26 mouse cellular contexts compared by ENCODE assay signal in the genomic region with DNA sequence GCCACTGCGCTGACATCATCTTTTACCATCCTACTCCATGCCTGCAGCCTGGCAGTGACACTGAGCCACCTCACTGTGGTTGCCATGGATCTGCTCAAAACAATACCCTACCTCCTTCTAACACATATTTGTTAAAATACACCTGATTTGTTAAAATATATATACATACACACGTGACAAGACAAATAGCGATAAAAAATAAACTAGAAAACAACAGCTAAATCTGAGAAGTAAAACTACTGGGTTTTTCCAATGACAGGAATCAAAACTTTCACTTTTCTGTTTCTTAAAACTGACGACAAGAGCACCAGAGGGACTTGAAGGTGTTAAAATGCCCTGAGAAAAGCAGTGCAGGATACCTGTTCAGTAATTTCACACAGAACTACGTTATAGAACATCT. TPM values are rescaled to one million over a fixed set of nuclear protein-coding genes. Genes with fewer than 3 reads are reported as not detected.
DNase-seq lines count a peak whose midpoint lies in the region; ATAC-seq lines count a peak whose summit lies in the region.
"Had no signal": no experiment of that assay in that cellular context is flagged by ENCODE, and none has a peak within 500 bp of the region (broad histone marks: within the 10 kb centered on the region; RNA-seq: fewer than 3 reads in every experiment).

No protein-coding gene starts in this region.

- H3K4me2 ChIP-seq in intestine, embryonic 15.5 days (replicated peaks): no peak overlapping the region
- H3K4me2 ChIP-seq: embryonic facial prominence, embryonic 13.5 days; embryonic facial prominence, embryonic 15.5 days; forebrain, embryonic 12.5 days had no signal

- DNase-seq in A20 (ENCODE audit: low read depth, low spot score): peak; percentile 59
- DNase-seq in CD4-positive helper T cell, adult 2 months (ENCODE audit: low read depth, low spot score): peak; percentile 21
- DNase-seq in induced T-regulatory cell, adult 2 months (ENCODE audit: low read depth): peak; percentile 54
- no peak for DNase-seq in thymus, postnatal 0 days (ENCODE audit: low spot score)
- DNase-seq: adrenal gland, adult 8-10 months; adrenal gland, postnatal 14 days; adrenal gland, postnatal 36 days; B cell, adult 2 months; cerebellum, adult 11-12 months; cerebellum, adult 2 months; cerebellum, adult 9-11 months; cerebellum, postnatal 14 days; cerebellum, postnatal 36 days; embryo, embryonic 11 days had no signal

- no peak overlapping the region for H3K4me3 ChIP-seq in intestine, embryonic 15.5 days (replicated peaks)
- H3K4me3 ChIP-seq: embryonic facial prominence, embryonic 13.5 days; embryonic facial prominence, embryonic 15.5 days; erythroblast, embryonic 14.5 days; forebrain, embryonic 10.5 days; forebrain, embryonic 12.5 days had no signal

- no peak for ATAC-seq in megakaryocyte progenitor cell, adult 5-6 weeks (replicated peaks; ENCODE audit: poor library complexity)
- no peak for ATAC-seq in intestine, embryonic 15.5 days
- ATAC-seq: activated CD4-positive, CD25-positive, alpha-beta regulatory T cell, adult 4 months; forebrain, embryonic 14.5 days; forebrain, embryonic 16.5 days; Patski had no signal

- H3K27ac ChIP-seq in intestine, embryonic 15.5 days: no peak overlapping the region
- H3K27ac ChIP-seq: embryonic facial prominence, embryonic 13.5 days; embryonic facial prominence, embryonic 15.5 days; forebrain, embryonic 10.5 days; forebrain, embryonic 12.5 days had no signal

- H3K9ac ChIP-seq in intestine, embryonic 15.5 days: no peak overlapping the region
- H3K9ac ChIP-seq: embryonic facial prominence, embryonic 13.5 days; embryonic facial prominence, embryonic 15.5 days; forebrain, embryonic 12.5 days had no signal

- 94% methylated on average over 5 of the region's 5 CpGs for WGBS in intestine, embryonic 15.5 days

- no peaks in the 10 kb centered on the region for H3K36me3 ChIP-seq in intestine, embryonic 15.5 days
- H3K36me3 ChIP-seq: embryonic facial prominence, embryonic 13.5 days; embryonic facial prominence, embryonic 15.5 days; forebrain, embryonic 12.5 days had no signal

- H3K4me1 ChIP-seq in intestine, embryonic 15.5 days (replicated peaks): no peaks in the 10 kb centered on the region
- H3K4me1 ChIP-seq: embryonic facial prominence, embryonic 13.5 days; embryonic facial prominence, embryonic 15.5 days; forebrain, embryonic 10.5 days; forebrain, embryonic 12.5 days had no signal

- H3K9me3 ChIP-seq in intestine, embryonic 15.5 days: no peaks in the 10 kb centered on the region
- H3K9me3 ChIP-seq: embryonic facial prominence, embryonic 13.5 days; embryonic facial prominence, embryonic 15.5 days; forebrain, embryonic 10.5 days; forebrain, embryonic 12.5 days; G1E had no signal

- H3K27me3 ChIP-seq in intestine, embryonic 15.5 days (replicated peaks): no peaks in the 10 kb centered on the region
- H3K27me3 ChIP-seq: embryonic facial prominence, embryonic 13.5 days; embryonic facial prominence, embryonic 15.5 days; forebrain, embryonic 12.5 days; Patski had no signal

RNA-seq across cellular contexts. Expression of a gene that starts 14.4 kb away (rescaled TPM):
- total RNA-seq in megakaryocyte progenitor cell, adult 5-6 weeks (2015): 16.6 and 20.1 TPM in 2 replicates
- total RNA-seq in megakaryocyte progenitor cell, adult 5-6 weeks (2017): 6.0 and 9.9 TPM in 2 replicates
- polyA plus RNA-seq in thymus, postnatal 0 days (2015; fragmentation: Nextera tagmentation; extraction: Ambion mirVana): 2.9 and 3.4 TPM in 2 replicates
- 7.8 and 8.4 TPM in 2 replicates for polyA plus RNA-seq in intestine, embryonic 15.5 days (2015; fragmentation: Nextera tagmentation; extraction: Ambion mirVana)
- polyA plus RNA-seq: erythroblast, embryonic 14.5 days had no signal

RNA-seq across cellular contexts. Expression of a gene that starts 23.6 kb away (rescaled TPM):
- total RNA-seq in megakaryocyte progenitor cell, adult 5-6 weeks (2015): 35.7 and 36.4 TPM in 2 replicates
- 42.2 and 42.5 TPM in 2 replicates for total RNA-seq in megakaryocyte progenitor cell, adult 5-6 weeks (2017)
- polyA plus RNA-seq in thymus, postnatal 0 days (2015; fragmentation: Nextera tagmentation; extraction: Ambion mirVana): 25.3 and 26.3 TPM in 2 replicates
- polyA plus RNA-seq in intestine, embryonic 15.5 days (2015; fragmentation: Nextera tagmentation; extraction: Ambion mirVana): 2.4 and 3.0 TPM in 2 replicates
- polyA plus RNA-seq: erythroblast, embryonic 14.5 days; forebrain, embryonic 16.5 days; Patski had no signal
